Mouse (Mus musculus): ENCODE data around the gene Pcif1. TPM values are rescaled to one million over a fixed set of nuclear protein-coding genes. Genes with fewer than 3 reads are reported as not detected.

Pcif1 gene
- polyA plus RNA-seq, 1 experiment from 2014 or later, result 75.3 TPM

DNA sequence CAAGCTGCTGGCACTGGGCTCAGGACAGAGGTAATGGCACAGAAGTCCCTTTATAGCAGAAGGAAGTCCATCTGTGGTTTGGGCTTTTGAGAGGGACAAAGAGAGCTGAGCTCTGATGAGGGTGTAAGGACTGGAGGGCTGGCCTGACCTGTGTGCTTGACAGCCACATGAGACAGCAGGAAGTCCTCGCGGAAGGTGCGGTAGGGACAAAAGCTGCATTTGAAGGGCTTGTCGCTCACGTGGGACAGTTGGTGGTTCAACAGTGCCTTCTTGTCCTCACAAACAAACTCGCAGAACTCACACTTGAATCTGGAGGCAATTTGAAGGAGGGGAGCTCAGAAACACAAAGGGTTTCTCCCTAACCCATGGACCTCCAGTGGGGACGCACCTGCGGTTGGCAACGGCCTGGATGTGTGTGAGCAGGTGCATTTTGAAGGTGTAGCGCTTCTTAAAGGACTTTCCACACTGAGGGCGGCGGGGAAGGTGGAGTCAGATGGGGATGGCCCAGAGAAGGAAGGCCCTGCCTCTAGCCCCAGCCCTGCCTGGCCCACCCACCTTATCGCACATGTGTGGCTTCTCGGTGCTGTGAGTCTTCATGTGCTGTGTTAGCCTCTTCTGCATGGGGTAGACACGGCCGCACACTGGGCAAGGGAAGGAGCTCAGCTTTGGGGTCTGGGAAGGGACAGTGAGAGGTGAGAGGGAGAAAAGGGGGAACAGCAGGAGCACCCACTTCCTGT lies 20.8 kb downstream of the Pcif1 start:
- Histone ChIP-seq H3K9me3 (ENCODE audit: control insufficient read depth, low read length) (no peaks in the 10 kb centered on the region), H3K4me2 (ENCODE audit: low read depth, low read length) (no peak overlapping the region), H3K9ac (ENCODE audit: low read length) (no peak overlapping the region), H3K4me3 (ENCODE audit: low read length) (no peak overlapping the region), H3K4me1 (replicated peaks; ENCODE audit: control insufficient read depth, insufficient read depth, low read length) (no peaks in the 10 kb centered on the region), H3K27ac (ENCODE audit: low read length) (no peak overlapping the region), H3K27me3 (ENCODE audit: control insufficient read depth, insufficient read depth, low read depth, low read length) (no peaks in the 10 kb centered on the region), H3K36me3 (ENCODE audit: control insufficient read depth, insufficient read depth, low read length) (peaks cover 67% of the 10 kb centered on the region)
- 90% methylated on average over 16 of the region's 16 CpGs for WGBS
- ATAC-seq (ENCODE audit: low read depth), result no peak

DNA sequence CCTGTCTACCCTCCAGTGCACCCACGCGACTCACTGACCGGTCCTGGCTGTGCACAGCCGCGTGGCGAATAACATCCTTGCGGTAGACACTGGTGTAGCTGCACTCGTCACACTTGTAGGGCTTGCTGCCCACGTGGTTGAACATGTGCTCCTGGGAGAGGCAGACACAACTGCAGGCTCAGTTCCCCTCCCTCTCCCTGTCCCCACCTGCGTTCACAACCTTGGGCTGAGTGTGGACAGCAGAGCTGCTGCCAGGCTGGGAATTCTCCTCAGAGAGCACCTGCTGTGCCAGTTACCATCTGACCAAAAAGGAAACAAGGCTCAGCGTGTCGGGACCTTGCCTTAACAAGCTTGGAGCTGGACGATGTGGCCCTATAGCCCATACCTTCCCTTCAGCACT lies 22.3 kb downstream of the Pcif1 start:
- WGBS, result 90% methylated on average over 13 of the region's 13 CpGs
- no peak overlapping the region for H3K27ac ChIP-seq (ENCODE audit: low read length)
- H3K4me3 ChIP-seq (ENCODE audit: low read length), result no peak overlapping the region
- peaks cover 69% of the 10 kb centered on the region for H3K36me3 ChIP-seq (ENCODE audit: control insufficient read depth, insufficient read depth, low read length)
- no peak for ATAC-seq (ENCODE audit: low read depth)
- H3K4me2 ChIP-seq (ENCODE audit: low read depth, low read length), result no peak overlapping the region
- H3K27me3 ChIP-seq (ENCODE audit: control insufficient read depth, insufficient read depth, low read depth, low read length), result no peaks in the 10 kb centered on the region
- H3K4me1 ChIP-seq (replicated peaks; ENCODE audit: control insufficient read depth, insufficient read depth, low read length), result no peaks in the 10 kb centered on the region
- peaks cover 6% of the 10 kb centered on the region for H3K9me3 ChIP-seq (ENCODE audit: control insufficient read depth, low read length)
- H3K9ac ChIP-seq (ENCODE audit: low read length), result no peak overlapping the region

DNA sequence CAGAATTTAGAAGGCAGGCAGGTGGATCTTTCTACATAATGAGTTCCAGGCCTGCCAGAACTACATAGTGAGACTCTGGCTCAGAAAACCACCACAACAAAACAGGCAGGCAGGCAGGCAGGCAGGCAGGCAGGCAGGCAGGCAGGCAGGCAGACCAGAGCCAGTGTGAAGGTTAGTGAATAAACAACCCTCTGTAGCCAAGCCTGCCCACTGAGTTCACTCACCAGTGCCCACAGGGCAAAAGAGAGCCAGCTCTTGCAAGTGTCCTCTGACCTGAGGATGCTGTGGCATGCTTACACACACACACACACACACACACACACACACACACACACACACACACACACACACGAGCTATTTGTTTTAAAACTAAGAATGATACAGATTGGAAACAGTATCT lies 24.4 kb downstream of the Pcif1 start:
- Histone ChIP-seq H3K4me1 (replicated peaks; ENCODE audit: control insufficient read depth, insufficient read depth, low read length) (no peaks in the 10 kb centered on the region), H3K4me2 (ENCODE audit: low read depth, low read length) (no peak overlapping the region), H3K9ac (ENCODE audit: low read length) (no peak overlapping the region), H3K27ac (ENCODE audit: low read length) (no peak overlapping the region), H3K36me3 (ENCODE audit: control insufficient read depth, insufficient read depth, low read length) (peaks cover 74% of the 10 kb centered on the region), H3K9me3 (ENCODE audit: control insufficient read depth, low read length) (peaks cover 6% of the 10 kb centered on the region), H3K27me3 (ENCODE audit: control insufficient read depth, insufficient read depth, low read depth, low read length) (no peaks in the 10 kb centered on the region), H3K4me3 (ENCODE audit: low read length) (no peak overlapping the region)
- ATAC-seq (ENCODE audit: low read depth), result no peak
- WGBS, result 33% methylated on average over 1 of the region's 1 CpGs

DNA sequence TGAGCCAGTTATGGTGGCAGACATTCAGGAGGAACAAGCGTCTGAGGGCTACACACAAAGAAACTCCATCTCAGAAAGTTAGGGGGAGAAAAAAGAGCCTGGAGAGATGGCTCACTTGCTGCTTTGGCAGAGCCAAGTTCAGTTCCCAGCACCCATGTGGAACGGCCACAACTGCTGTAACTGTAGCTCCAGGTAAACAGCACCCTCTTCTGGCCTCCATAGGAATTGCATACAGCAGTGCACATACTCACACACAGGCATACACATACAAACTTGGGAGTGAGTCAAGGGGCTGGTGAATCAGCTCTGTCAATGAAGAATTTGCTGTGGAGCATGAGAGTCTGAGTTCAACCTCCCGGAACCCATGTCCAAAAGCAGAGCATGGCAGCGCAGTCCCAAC lies 27.0 kb downstream of the Pcif1 start:
- no peak overlapping the region for H3K9ac ChIP-seq (ENCODE audit: low read length)
- H3K27ac ChIP-seq (ENCODE audit: low read length), result no peak overlapping the region
- H3K4me3 ChIP-seq (ENCODE audit: low read length), result no peak overlapping the region
- no peaks in the 10 kb centered on the region for H3K27me3 ChIP-seq (ENCODE audit: control insufficient read depth, insufficient read depth, low read depth, low read length)
- peaks cover 6% of the 10 kb centered on the region for H3K9me3 ChIP-seq (ENCODE audit: control insufficient read depth, low read length)
- H3K4me2 ChIP-seq (ENCODE audit: low read depth, low read length), result no peak overlapping the region
- H3K36me3 ChIP-seq (ENCODE audit: control insufficient read depth, insufficient read depth, low read length), result peaks cover 60% of the 10 kb centered on the region
- H3K4me1 ChIP-seq (replicated peaks; ENCODE audit: control insufficient read depth, insufficient read depth, low read length), result peaks cover 8% of the 10 kb centered on the region
- 94% methylated on average over 4 of the region's 4 CpGs for WGBS
- no peak for ATAC-seq (ENCODE audit: low read depth)

DNA sequence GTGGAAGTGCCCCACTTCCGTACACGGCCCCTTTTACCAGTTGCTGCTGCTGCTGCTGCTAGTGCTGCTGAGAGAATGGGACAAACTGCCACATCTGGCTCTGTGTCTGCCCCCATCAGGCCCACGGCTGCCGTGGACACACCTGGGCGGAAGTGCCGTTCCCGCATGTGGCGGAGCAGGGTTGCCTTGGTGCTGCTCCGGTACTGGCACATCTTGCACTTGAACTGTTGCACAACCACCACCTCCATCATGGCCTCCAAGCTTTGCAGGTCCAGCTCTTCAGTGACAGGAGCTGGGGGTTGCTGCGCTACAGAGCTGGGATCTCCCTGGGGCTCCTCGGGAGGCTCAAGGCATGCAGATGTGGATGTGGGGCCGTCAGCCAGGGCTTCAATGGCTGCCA lies 28.4 kb downstream of the Pcif1 start:
- peaks cover 13% of the 10 kb centered on the region for H3K4me1 ChIP-seq (replicated peaks; ENCODE audit: control insufficient read depth, insufficient read depth, low read length)
- H3K9me3 ChIP-seq (ENCODE audit: control insufficient read depth, low read length), result peaks cover 6% of the 10 kb centered on the region
- H3K27ac ChIP-seq (ENCODE audit: low read length), result no peak overlapping the region
- WGBS, result 94% methylated on average over 12 of the region's 12 CpGs
- H3K27me3 ChIP-seq (ENCODE audit: control insufficient read depth, insufficient read depth, low read depth, low read length), result no peaks in the 10 kb centered on the region
- no peak overlapping the region for H3K4me2 ChIP-seq (ENCODE audit: low read depth, low read length)
- H3K36me3 ChIP-seq (ENCODE audit: control insufficient read depth, insufficient read depth, low read length), result peaks cover 49% of the 10 kb centered on the region
- no peak overlapping the region for H3K9ac ChIP-seq (ENCODE audit: low read length)
- no peak overlapping the region for H3K4me3 ChIP-seq (ENCODE audit: low read length)
- no peak for ATAC-seq (ENCODE audit: low read depth)

DNA sequence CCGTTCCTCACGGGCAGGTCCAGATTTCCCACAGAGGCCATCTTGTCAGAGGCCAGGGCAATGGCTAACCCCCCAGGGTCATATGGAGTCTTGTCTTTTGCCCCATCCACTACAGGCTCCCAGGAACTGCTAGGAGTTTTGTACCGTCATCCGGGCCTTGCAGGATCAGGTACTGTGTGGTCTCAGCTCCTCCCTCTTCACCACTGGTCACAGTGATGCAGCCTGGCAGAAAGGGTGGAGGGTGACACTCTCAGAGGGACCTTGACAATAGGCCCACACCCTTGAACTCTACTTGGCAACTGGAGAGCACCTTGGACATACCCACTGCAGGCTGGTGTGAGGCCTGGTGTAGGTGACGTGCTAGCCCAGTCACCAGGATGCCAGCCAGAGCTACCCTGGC lies 28.9 kb downstream of the Pcif1 start:
- over 99% methylated on average over 5 of the region's 5 CpGs for WGBS
- Histone ChIP-seq H3K4me1 (replicated peaks; ENCODE audit: control insufficient read depth, insufficient read depth, low read length) (peaks cover 13% of the 10 kb centered on the region), H3K9ac (ENCODE audit: low read length) (no peak overlapping the region), H3K36me3 (ENCODE audit: control insufficient read depth, insufficient read depth, low read length) (peaks cover 46% of the 10 kb centered on the region), H3K27ac (ENCODE audit: low read length) (no peak overlapping the region), H3K9me3 (ENCODE audit: control insufficient read depth, low read length) (peaks cover 6% of the 10 kb centered on the region), H3K4me3 (ENCODE audit: low read length) (no peak overlapping the region), H3K27me3 (ENCODE audit: control insufficient read depth, insufficient read depth, low read depth, low read length) (no peaks in the 10 kb centered on the region), H3K4me2 (ENCODE audit: low read depth, low read length) (no peak overlapping the region)
- ATAC-seq (ENCODE audit: low read depth), result no peak

DNA sequence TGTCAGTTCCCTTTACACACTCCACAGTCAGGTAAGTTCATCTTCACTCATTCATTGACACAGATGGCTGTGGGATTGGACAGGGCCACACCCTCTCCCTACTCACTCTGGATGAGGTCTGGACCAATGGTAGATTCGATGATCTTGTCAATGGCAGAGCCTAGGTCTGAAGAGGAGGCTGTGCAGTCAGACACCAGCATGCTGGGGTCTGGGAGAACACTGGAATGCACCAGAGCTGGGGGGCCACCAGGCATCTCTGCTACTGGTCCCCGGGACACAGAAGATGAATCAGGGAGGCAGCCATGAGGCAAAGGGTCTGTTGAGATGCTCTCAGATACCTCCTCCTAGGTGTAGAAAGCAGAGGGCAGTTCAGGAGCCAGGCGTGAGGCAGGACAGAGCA lies 30.0 kb downstream of the Pcif1 start:
- H3K4me3 ChIP-seq (ENCODE audit: low read length), result no peak overlapping the region
- H3K9me3 ChIP-seq (ENCODE audit: control insufficient read depth, low read length), result peaks cover 6% of the 10 kb centered on the region
- H3K9ac ChIP-seq (ENCODE audit: low read length), result no peak overlapping the region
- no peak for ATAC-seq (ENCODE audit: low read depth)
- peaks cover 16% of the 10 kb centered on the region for H3K4me1 ChIP-seq (replicated peaks; ENCODE audit: control insufficient read depth, insufficient read depth, low read length)
- H3K27ac ChIP-seq (ENCODE audit: low read length), result no peak overlapping the region
- WGBS, result 87% methylated on average over 3 of the region's 3 CpGs
- H3K36me3 ChIP-seq (ENCODE audit: control insufficient read depth, insufficient read depth, low read length), result peaks cover 46% of the 10 kb centered on the region
- H3K4me2 ChIP-seq (ENCODE audit: low read depth, low read length), result no peak overlapping the region; the same call in 1 of the 2 replicates
- H3K27me3 ChIP-seq (ENCODE audit: control insufficient read depth, insufficient read depth, low read depth, low read length), result no peaks in the 10 kb centered on the region

DNA sequence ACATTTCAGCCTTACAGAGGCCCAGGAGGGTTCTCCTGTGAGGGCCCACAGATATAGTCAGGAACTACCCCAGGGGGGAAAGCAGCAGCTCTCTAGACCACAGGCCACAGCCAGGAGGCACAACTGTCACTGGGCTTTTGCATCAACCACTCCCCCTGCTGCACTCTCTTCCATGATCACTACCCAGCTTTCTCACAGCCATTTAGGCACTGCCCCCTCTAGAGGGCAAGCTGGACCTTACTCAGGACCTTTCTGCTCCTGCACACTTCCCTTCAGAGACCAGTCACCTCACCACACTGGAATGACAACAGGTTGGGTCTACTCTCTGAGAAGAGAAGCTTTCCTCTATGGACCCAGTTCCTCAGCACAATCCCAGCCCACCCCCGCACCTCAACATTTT lies 30.4 kb downstream of the Pcif1 start:
- no peak for ATAC-seq (ENCODE audit: low read depth)
- Histone ChIP-seq H3K4me2 (ENCODE audit: low read depth, low read length) (peak overlapping the region; percentile 75), H3K4me1 (replicated peaks; ENCODE audit: control insufficient read depth, insufficient read depth, low read length) (peaks cover 16% of the 10 kb centered on the region), H3K9me3 (ENCODE audit: control insufficient read depth, low read length) (peaks cover 6% of the 10 kb centered on the region), H3K27ac (ENCODE audit: low read length) (no peak overlapping the region), H3K9ac (ENCODE audit: low read length) (peak overlapping the region; percentile 96), H3K36me3 (ENCODE audit: control insufficient read depth, insufficient read depth, low read length) (peaks cover 42% of the 10 kb centered on the region), H3K4me3 (ENCODE audit: low read length) (peak overlapping the region; percentile 78), H3K27me3 (ENCODE audit: control insufficient read depth, insufficient read depth, low read depth, low read length) (no peaks in the 10 kb centered on the region)
- WGBS, result 74% methylated on average over 1 of the region's 1 CpGs

DNA sequence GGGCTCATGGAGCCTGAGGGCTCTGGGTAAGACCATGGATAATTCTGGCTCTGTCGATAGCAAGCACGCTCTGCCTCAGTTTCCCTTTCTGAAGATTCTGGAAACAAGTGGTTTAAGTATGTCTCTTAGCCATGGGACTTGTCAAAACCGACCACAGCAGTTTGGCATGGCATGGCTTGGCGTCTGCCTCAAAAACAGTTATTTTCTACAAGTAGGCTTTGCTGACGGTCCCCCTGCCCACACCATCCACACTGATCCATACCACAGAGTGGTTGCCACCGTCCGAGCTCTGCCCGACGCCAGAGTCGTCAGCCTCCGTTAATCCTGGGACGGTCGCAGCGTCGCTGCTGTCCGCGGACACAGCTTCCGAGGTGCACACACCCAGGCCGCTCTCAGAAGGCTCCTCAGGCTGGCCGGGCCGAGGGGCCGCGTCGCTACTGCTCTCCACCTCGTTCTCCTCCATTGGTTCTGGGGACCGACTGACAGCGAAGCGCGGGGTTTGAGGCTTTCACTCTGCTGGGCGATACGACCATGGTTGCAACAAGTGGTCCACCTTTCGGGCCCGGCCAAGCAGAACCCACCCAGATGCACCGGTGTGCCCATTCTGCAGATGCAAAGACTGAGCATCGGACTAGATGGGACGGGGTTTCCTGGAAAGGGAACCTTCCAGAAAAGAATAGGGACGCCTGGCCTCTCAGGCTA lies 31.4 kb downstream of the Pcif1 start:
- H3K4me2 ChIP-seq (ENCODE audit: low read depth, low read length), result peak overlapping the region; percentile 75
- peak overlapping the region; percentile 96 for H3K9ac ChIP-seq (ENCODE audit: low read length)
- peak overlapping the region; percentile 78 for H3K4me3 ChIP-seq (ENCODE audit: low read length)
- ATAC-seq (ENCODE audit: low read depth), result peak; percentile 2; the same call in 1 of the 2 replicates
- H3K27me3 ChIP-seq (ENCODE audit: control insufficient read depth, insufficient read depth, low read depth, low read length), result no peaks in the 10 kb centered on the region
- H3K27ac ChIP-seq (ENCODE audit: low read length), result peak overlapping the region; percentile 99
- peaks cover 38% of the 10 kb centered on the region for H3K36me3 ChIP-seq (ENCODE audit: control insufficient read depth, insufficient read depth, low read length)
- H3K4me1 ChIP-seq (replicated peaks; ENCODE audit: control insufficient read depth, insufficient read depth, low read length), result peaks cover 16% of the 10 kb centered on the region
- WGBS, result 3% methylated on average over 37 of the region's 37 CpGs
- peaks cover 6% of the 10 kb centered on the region for H3K9me3 ChIP-seq (ENCODE audit: control insufficient read depth, low read length)

Data from lung, embryonic 16.5 days (tissue).